Mouse (Mus musculus): ENCODE results near the gene Phc2. TPM values are rescaled to one million over a fixed set of nuclear protein-coding genes. Genes with fewer than 3 reads are reported as not detected.

Phc2 gene
- polyA plus RNA-seq, 1 experiment = 44.6 TPM

GRCm38 (mm10) chr4:128787023-128787939 is 132.8 kb downstream of the Phc2 start:
- H3K4me1 ChIP-seq (ENCODE audit: control insufficient read depth, insufficient read depth, low read length) = peaks cover 14% of the 10 kb centered on the region
- TF ChIP-seq POLR2A (IDR thresholded peaks at IDR 0.05; ENCODE audit: control insufficient read depth, low read depth, low read length) (no peak), CTCF (IDR thresholded peaks at IDR 0.05; ENCODE audit: control insufficient read depth, insufficient read depth, insufficient replicate concordance, low read depth, low read length) (no peak)
- H3K27me3 ChIP-seq (ENCODE audit: control insufficient read depth, insufficient read depth, low read length) = no peaks in the 10 kb centered on the region
- H3K27ac ChIP-seq (ENCODE audit: control insufficient read depth, insufficient read depth, low read depth, low read length) = no peak overlapping the region
- no peaks in the 10 kb centered on the region for H3K36me3 ChIP-seq (ENCODE audit: control insufficient read depth, insufficient read depth, low read length)
- no peak overlapping the region for H3K4me3 ChIP-seq (ENCODE audit: control insufficient read depth, low read depth, low read length)

- no peaks in the 10 kb centered on the region for H3K36me3 ChIP-seq (ENCODE audit: control insufficient read depth, insufficient read depth, low read length)
- no peaks in the 10 kb centered on the region for H3K27me3 ChIP-seq (ENCODE audit: control insufficient read depth, insufficient read depth, low read length)
- no peak overlapping the region for H3K4me3 ChIP-seq (ENCODE audit: control insufficient read depth, low read depth, low read length)
- H3K4me1 ChIP-seq (ENCODE audit: control insufficient read depth, insufficient read depth, low read length) = peaks cover 14% of the 10 kb centered on the region
- no peak for TF ChIP-seq CTCF (IDR thresholded peaks at IDR 0.05; ENCODE audit: control insufficient read depth, insufficient read depth, insufficient replicate concordance, low read depth, low read length)
- no peak for TF ChIP-seq POLR2A (IDR thresholded peaks at IDR 0.05; ENCODE audit: control insufficient read depth, low read depth, low read length)
- H3K27ac ChIP-seq (ENCODE audit: control insufficient read depth, insufficient read depth, low read depth, low read length) = no peak overlapping the region
These were observed 133.6 kb downstream of the Phc2 start for GRCm38 (mm10) chr4:128788108-128788507.

- H3K27me3 ChIP-seq (ENCODE audit: control insufficient read depth, insufficient read depth, low read length) = no peaks in the 10 kb centered on the region
- peaks cover 18% of the 10 kb centered on the region for H3K4me1 ChIP-seq (ENCODE audit: control insufficient read depth, insufficient read depth, low read length)
- peak overlapping the region; percentile 44 for H3K4me3 ChIP-seq (ENCODE audit: control insufficient read depth, low read depth, low read length)
- TF ChIP-seq CTCF (IDR thresholded peaks at IDR 0.05; ENCODE audit: control insufficient read depth, insufficient read depth, insufficient replicate concordance, low read depth, low read length) (no peak), POLR2A (IDR thresholded peaks at IDR 0.05; ENCODE audit: control insufficient read depth, low read depth, low read length) (no peak)
- H3K27ac ChIP-seq (ENCODE audit: control insufficient read depth, insufficient read depth, low read depth, low read length) = peak overlapping the region; percentile 28; the same call in 1 of the 2 replicates
- H3K36me3 ChIP-seq (ENCODE audit: control insufficient read depth, insufficient read depth, low read length) = no peaks in the 10 kb centered on the region
These were observed 135.1 kb downstream of the Phc2 start for GRCm38 (mm10) chr4:128789646-128790045.

GRCm38 (mm10) chr4:128793710-128794109 is 139.2 kb downstream of the Phc2 start:
- no peak overlapping the region for H3K4me3 ChIP-seq (ENCODE audit: control insufficient read depth, low read depth, low read length)
- H3K27me3 ChIP-seq (ENCODE audit: control insufficient read depth, insufficient read depth, low read length) = no peaks in the 10 kb centered on the region
- no peak for TF ChIP-seq POLR2A (IDR thresholded peaks at IDR 0.05; ENCODE audit: control insufficient read depth, low read depth, low read length)
- TF ChIP-seq CTCF (IDR thresholded peaks at IDR 0.05; ENCODE audit: control insufficient read depth, insufficient read depth, insufficient replicate concordance, low read depth, low read length) = no peak
- no peak overlapping the region for H3K27ac ChIP-seq (ENCODE audit: control insufficient read depth, insufficient read depth, low read depth, low read length)
- H3K4me1 ChIP-seq (ENCODE audit: control insufficient read depth, insufficient read depth, low read length) = peaks cover 19% of the 10 kb centered on the region
- H3K36me3 ChIP-seq (ENCODE audit: control insufficient read depth, insufficient read depth, low read length) = no peaks in the 10 kb centered on the region

- Histone ChIP-seq H3K27me3 (ENCODE audit: control insufficient read depth, insufficient read depth, low read length) (no peaks in the 10 kb centered on the region), H3K36me3 (ENCODE audit: control insufficient read depth, insufficient read depth, low read length) (no peaks in the 10 kb centered on the region), H3K27ac (ENCODE audit: control insufficient read depth, insufficient read depth, low read depth, low read length) (no peak overlapping the region), H3K4me3 (ENCODE audit: control insufficient read depth, low read depth, low read length) (no peak overlapping the region), H3K4me1 (ENCODE audit: control insufficient read depth, insufficient read depth, low read length) (peaks cover 19% of the 10 kb centered on the region)
- TF ChIP-seq POLR2A (IDR thresholded peaks at IDR 0.05; ENCODE audit: control insufficient read depth, low read depth, low read length) (no peak), CTCF (IDR thresholded peaks at IDR 0.05; ENCODE audit: control insufficient read depth, insufficient read depth, insufficient replicate concordance, low read depth, low read length) (no peak)
These were observed 139.7 kb downstream of the Phc2 start for GRCm38 (mm10) chr4:128794198-128794597.

GRCm38 (mm10) chr4:128795596-128795995 is 141.1 kb downstream of the Phc2 start:
- Histone ChIP-seq H3K27ac (ENCODE audit: control insufficient read depth, insufficient read depth, low read depth, low read length) (no peak overlapping the region), H3K36me3 (ENCODE audit: control insufficient read depth, insufficient read depth, low read length) (no peaks in the 10 kb centered on the region), H3K4me3 (ENCODE audit: control insufficient read depth, low read depth, low read length) (no peak overlapping the region), H3K4me1 (ENCODE audit: control insufficient read depth, insufficient read depth, low read length) (peaks cover 7% of the 10 kb centered on the region), H3K27me3 (ENCODE audit: control insufficient read depth, insufficient read depth, low read length) (no peaks in the 10 kb centered on the region)
- TF ChIP-seq POLR2A (IDR thresholded peaks at IDR 0.05; ENCODE audit: control insufficient read depth, low read depth, low read length) (no peak), CTCF (IDR thresholded peaks at IDR 0.05; ENCODE audit: control insufficient read depth, insufficient read depth, insufficient replicate concordance, low read depth, low read length) (no peak)

GRCm38 (mm10) chr4:128796788-128797187 is 142.3 kb downstream of the Phc2 start:
- Histone ChIP-seq H3K27me3 (ENCODE audit: control insufficient read depth, insufficient read depth, low read length) (no peaks in the 10 kb centered on the region), H3K27ac (ENCODE audit: control insufficient read depth, insufficient read depth, low read depth, low read length) (no peak overlapping the region), H3K36me3 (ENCODE audit: control insufficient read depth, insufficient read depth, low read length) (no peaks in the 10 kb centered on the region), H3K4me1 (ENCODE audit: control insufficient read depth, insufficient read depth, low read length) (peaks cover 7% of the 10 kb centered on the region), H3K4me3 (ENCODE audit: control insufficient read depth, low read depth, low read length) (no peak overlapping the region)
- TF ChIP-seq POLR2A (IDR thresholded peaks at IDR 0.05; ENCODE audit: control insufficient read depth, low read depth, low read length) (no peak), CTCF (IDR thresholded peaks at IDR 0.05; ENCODE audit: control insufficient read depth, insufficient read depth, insufficient replicate concordance, low read depth, low read length) (no peak)

Data from testis, adult 2 months (tissue).